Comparison of ENCODE assay signal across 9 mouse cellular contexts in the genomic region with DNA sequence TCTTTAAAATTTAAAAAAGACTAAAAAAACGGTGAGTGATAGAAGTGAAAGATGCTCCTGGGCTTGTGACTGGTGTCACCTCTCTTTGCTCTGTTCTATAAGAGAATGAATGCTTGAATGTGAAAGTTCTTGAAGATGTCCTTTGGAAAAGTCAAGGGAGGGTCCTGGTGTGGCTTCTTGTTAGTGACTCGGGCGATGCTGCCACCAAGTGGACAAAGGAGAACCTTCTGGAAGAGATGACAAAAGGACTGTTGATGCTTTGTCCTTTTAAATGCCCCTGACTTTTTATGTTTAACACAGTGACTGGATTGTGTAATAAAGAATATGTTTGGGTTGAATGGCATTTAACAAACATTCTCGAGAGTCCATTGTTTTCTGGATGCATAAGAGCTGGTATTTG. TPM values are rescaled to one million over a fixed set of nuclear protein-coding genes. Genes with fewer than 3 reads are reported as not detected.
DNase-seq lines count a peak whose midpoint lies in the region; TF ChIP-seq lines count a peak whose summit lies in the region.
"Had no signal": no experiment of that assay in that cellular context is flagged by ENCODE, and none has a peak within 500 bp of the region (broad histone marks: within the 10 kb centered on the region; RNA-seq: fewer than 3 reads in every experiment).

No protein-coding gene starts in this region.

- intact Hi-C loops in gastrocnemius, adult 2 months (cut with DNase I) = loop anchor here (10.0 kb wide), 1 partner anchor 59 kb away; no protein-coding TSS in a partner anchor
- intact Hi-C loops in gastrocnemius, postnatal 36 days (cut with DNase I) = no loop called here

- DNase-seq in gastrocnemius, adult 2 months = peak; percentile 35
- no peak for DNase-seq in gastrocnemius, postnatal 36 days
- DNase-seq in 3T3-L1 (ENCODE audit: low read depth, low spot score) (peak; percentile 81), adipocyte (ENCODE audit: low spot score) (peak; percentile 64)
- DNase-seq in embryo, embryonic 10 days (ENCODE audit: low spot score) = peak; percentile 76
- DNase-seq in kidney, postnatal 4 days = peak; percentile 77 to 80
- DNase-seq in lung, postnatal 10 days = peak; percentile 75
- peak; percentile 32 for DNase-seq in telencephalon, adult 2 months (ENCODE audit: low read depth, low spot score)

- no peak overlapping the region for H3K27ac ChIP-seq in gastrocnemius, adult 2 months
- H3K27ac ChIP-seq: limb, embryonic 13.5 days had no signal

- H3K4me3 ChIP-seq in gastrocnemius, adult 2 months = no peak overlapping the region
- H3K4me3 ChIP-seq: limb, embryonic 13.5 days had no signal

- peak; percentile 64 for TF ChIP-seq CTCF in gastrocnemius, adult 2 months (IDR thresholded peaks at IDR 0.05)

RNA-seq across cellular contexts. Expression of a gene that starts 45.9 kb away (rescaled TPM):
- total RNA-seq in gastrocnemius, adult 2 months (2021) = not detected
- not detected for total RNA-seq in gastrocnemius, postnatal 36 days (2021)

Comparison
In these comparisons a context has a peak if more than half of its experiments do, and no peak if none do; other contexts are left out.
1. DNase-seq: peak in gastrocnemius, adult 2 months (single experiment), 3T3-L1 (single experiment), adipocyte (single experiment), embryo, embryonic 10 days (single experiment), kidney, postnatal 4 days (2 of 2), lung, postnatal 10 days (single experiment) and telencephalon, adult 2 months (single experiment); none in gastrocnemius, postnatal 36 days (0 of 2).